Mouse (Mus musculus): ENCODE measurements at regions not wholly inside any gene's neighbourhood (a gene's known extent, or its start where the extent isn't known, plus 50 kb on each side); places are given as distances from the start of the nearest gene placed in this dataset.

DNA sequence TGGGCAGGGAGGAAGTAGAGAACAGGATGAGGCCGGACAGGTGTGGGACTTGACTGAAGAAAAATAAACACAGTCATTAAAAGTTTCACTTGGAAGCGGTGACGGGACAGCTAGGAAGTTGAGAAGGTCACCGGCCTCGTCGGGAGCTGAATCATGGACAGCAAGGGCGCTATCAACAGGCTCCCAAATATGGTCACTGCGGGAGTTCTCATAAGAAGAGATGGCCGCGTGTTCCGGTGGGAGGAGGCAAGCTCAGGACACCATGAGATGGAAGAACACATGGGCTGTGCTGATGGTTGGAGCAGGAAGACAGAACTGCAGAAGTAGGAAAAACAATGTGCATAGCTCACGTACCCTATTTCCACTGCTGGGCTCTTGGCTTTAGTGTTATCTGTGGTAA, 68.9 kb upstream of the Vldlr start:
- no peak for TF ChIP-seq CTCF (IDR thresholded peaks at IDR 0.05; ENCODE audit: borderline replicate concordance, insufficient read depth, low read depth, low read length)
- TF ChIP-seq POLR2A (IDR thresholded peaks at IDR 0.05; ENCODE audit: borderline replicate concordance, insufficient read depth, low read length): no peak
- 94% methylated on average over 12 of the region's 12 CpGs for WGBS
- DNase-seq: no peak

DNA sequence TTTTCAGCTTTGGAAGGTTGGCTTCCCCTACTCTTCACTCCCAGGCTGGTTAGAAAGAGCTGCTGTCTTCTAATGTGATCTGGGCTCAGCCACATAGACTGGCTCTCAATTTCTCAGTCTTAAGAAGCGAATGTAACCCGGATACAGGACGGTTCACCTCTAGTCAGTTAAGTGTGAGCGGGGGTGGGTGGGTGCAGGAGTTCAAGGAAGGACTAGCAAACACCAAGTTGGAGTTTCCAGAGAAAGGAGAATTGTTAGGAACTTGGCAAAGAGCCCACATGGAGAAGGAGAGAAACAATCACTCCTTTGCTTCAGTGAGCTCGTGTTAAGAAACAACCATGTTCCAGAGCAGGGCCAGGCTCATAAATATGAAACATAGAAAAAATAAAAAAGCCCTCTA, 68.0 kb upstream of the Vldlr start:
- no peaks in the 10 kb centered on the region for H3K27me3 ChIP-seq (ENCODE audit: control insufficient read depth, insufficient read depth, low read length)
- DNase-seq: no peak
- 76% methylated on average over 5 of the region's 5 CpGs for WGBS
- TF ChIP-seq CTCF (IDR thresholded peaks at IDR 0.05; ENCODE audit: borderline replicate concordance, insufficient read depth, low read depth, low read length): no peak
- TF ChIP-seq POLR2A (IDR thresholded peaks at IDR 0.05; ENCODE audit: borderline replicate concordance, insufficient read depth, low read length): no peak
- H3K4me3 ChIP-seq (replicated peaks; ENCODE audit: insufficient read depth, low read depth, low read length): no peak overlapping the region
- H3K27ac ChIP-seq (ENCODE audit: insufficient read depth, low read length): no peak overlapping the region
- H3K4me1 ChIP-seq (ENCODE audit: control insufficient read depth, insufficient read depth, low read length): no peaks in the 10 kb centered on the region

More for the DNA sequence above, 68.9 kb upstream of the Vldlr start:
- H3K27me3 ChIP-seq (ENCODE audit: control insufficient read depth, insufficient read depth, low read length): no peaks in the 10 kb centered on the region
- no peak overlapping the region for H3K4me3 ChIP-seq (replicated peaks; ENCODE audit: insufficient read depth, low read depth, low read length)
- H3K4me1 ChIP-seq (ENCODE audit: control insufficient read depth, insufficient read depth, low read length): no peaks in the 10 kb centered on the region
- H3K27ac ChIP-seq (ENCODE audit: insufficient read depth, low read length): no peak overlapping the region

DNA sequence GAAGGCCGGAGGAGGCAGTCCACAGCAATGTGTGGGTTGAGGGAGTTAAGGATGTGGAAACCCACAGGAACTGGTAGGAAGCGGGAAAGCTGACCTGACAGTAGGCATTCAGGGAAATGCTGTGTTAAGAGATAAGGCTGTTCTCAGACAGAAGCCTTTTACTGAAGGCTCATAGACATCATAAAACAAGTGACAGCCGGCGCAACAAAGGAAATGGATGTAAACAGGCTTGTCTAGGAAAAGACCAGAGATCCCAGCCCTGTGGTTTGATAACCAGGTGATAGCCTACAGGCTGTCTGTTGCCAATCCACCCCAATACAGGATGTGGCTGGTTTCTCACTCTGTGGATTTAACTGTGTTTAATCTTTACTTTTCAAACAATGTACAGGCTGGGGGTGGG, 66.7 kb upstream of the Vldlr start:
- no peaks in the 10 kb centered on the region for H3K4me1 ChIP-seq (ENCODE audit: control insufficient read depth, insufficient read depth, low read length)
- TF ChIP-seq POLR2A (IDR thresholded peaks at IDR 0.05; ENCODE audit: borderline replicate concordance, insufficient read depth, low read length) (no peak), CTCF (IDR thresholded peaks at IDR 0.05; ENCODE audit: borderline replicate concordance, insufficient read depth, low read depth, low read length) (no peak)
- 95% methylated on average over 4 of the region's 4 CpGs for WGBS
- H3K27me3 ChIP-seq (ENCODE audit: control insufficient read depth, insufficient read depth, low read length): no peaks in the 10 kb centered on the region
- no peak overlapping the region for H3K27ac ChIP-seq (ENCODE audit: insufficient read depth, low read length)
- no peak for DNase-seq
- no peak overlapping the region for H3K4me3 ChIP-seq (replicated peaks; ENCODE audit: insufficient read depth, low read depth, low read length)

DNA sequence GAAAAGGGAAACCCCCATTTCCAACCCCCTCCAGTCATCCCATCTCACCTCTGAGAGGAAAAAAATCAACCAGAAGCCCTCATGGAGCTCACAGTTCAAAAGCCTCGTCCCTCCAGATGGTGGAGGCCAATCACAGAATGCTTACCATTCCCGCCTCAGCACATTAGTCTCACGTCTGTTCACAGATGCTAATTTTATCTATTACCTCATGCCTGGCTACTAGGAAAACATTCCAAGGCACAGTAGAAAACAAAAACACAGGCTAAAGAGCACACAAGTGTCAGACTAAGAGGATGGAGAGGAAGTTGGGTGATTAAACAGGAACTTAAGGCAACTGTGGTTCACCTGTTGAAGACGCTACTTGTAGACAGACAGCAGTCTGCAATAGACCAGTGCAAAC, 54.4 kb upstream of the Vldlr start:
- H3K27ac ChIP-seq (ENCODE audit: insufficient read depth, low read length): no peak overlapping the region
- no peak for DNase-seq
- no peaks in the 10 kb centered on the region for H3K4me1 ChIP-seq (ENCODE audit: control insufficient read depth, insufficient read depth, low read length)
- no peaks in the 10 kb centered on the region for H3K27me3 ChIP-seq (ENCODE audit: control insufficient read depth, insufficient read depth, low read length)
- H3K4me3 ChIP-seq (replicated peaks; ENCODE audit: insufficient read depth, low read depth, low read length): no peak overlapping the region
- WGBS: 43% methylated on average over 4 of the region's 4 CpGs
- TF ChIP-seq POLR2A (IDR thresholded peaks at IDR 0.05; ENCODE audit: borderline replicate concordance, insufficient read depth, low read length) (no peak), CTCF (IDR thresholded peaks at IDR 0.05; ENCODE audit: borderline replicate concordance, insufficient read depth, low read depth, low read length) (no peak)

Data from cerebellum, adult 2 months (tissue).